ENCODE assay signal across 8 mouse cellular contexts in genomic region chr11:70001865-70002264, GRCm38 (mm10). TPM values are rescaled to one million over a fixed set of nuclear protein-coding genes. Genes with fewer than 3 reads are reported as not detected.
A peak's percentile ranks its signal among the peaks of the same experiment; 100 is the strongest.
DNase-seq lines count a peak whose midpoint lies in the region; ATAC-seq and TF ChIP-seq lines count a peak whose summit lies in the region.

No protein-coding gene starts in this region.

- H3K9ac ChIP-seq in ES-Bruce4 (ENCODE audit: low read depth, poor library complexity, severe bottlenecking), result peak overlapping the region; percentile 86
- H3K9ac ChIP-seq in forebrain, embryonic 12.5 days, result 0 out of 2 replicates have a peak overlapping the region, but pooled peaks have one; percentile 88
- peak overlapping the region; percentile 87 for H3K9ac ChIP-seq in kidney, embryonic 16.5 days (replicated peaks; ENCODE audit: low read length)

- peak; percentile 32 for TF ChIP-seq CTCF in ES-Bruce4 (IDR thresholded peaks at IDR 0.05; ENCODE audit: low read depth, low read length)

- peaks cover 45% of the 10 kb centered on the region for H3K36me3 ChIP-seq in ES-Bruce4 (ENCODE audit: control insufficient read depth, insufficient read depth, low read length, poor library complexity, severe bottlenecking)
- H3K36me3 ChIP-seq in forebrain, embryonic 12.5 days (replicated peaks), result peaks cover 51% of the 10 kb centered on the region
- peaks cover 48% of the 10 kb centered on the region for H3K36me3 ChIP-seq in kidney, embryonic 16.5 days (ENCODE audit: insufficient read depth, low read length)

- peak overlapping the region; percentile 87 for H3K4me2 ChIP-seq in forebrain, embryonic 12.5 days
- H3K4me2 ChIP-seq in kidney, embryonic 16.5 days (replicated peaks; ENCODE audit: low read depth, low read length), result peak overlapping the region; percentile 82

- no peak for TF ChIP-seq POLR2A in ES-Bruce4 (IDR thresholded peaks at IDR 0.05; ENCODE audit: insufficient read depth, low read length)

- no peaks in the 10 kb centered on the region for H3K9me3 ChIP-seq in ES-Bruce4 (replicated peaks; ENCODE audit: control insufficient read depth, insufficient read depth, low read length, poor library complexity, severe bottlenecking)
- H3K9me3 ChIP-seq in forebrain, embryonic 12.5 days, result no peaks in the 10 kb centered on the region
- no peaks in the 10 kb centered on the region for H3K9me3 ChIP-seq in kidney, embryonic 16.5 days (ENCODE audit: low read length)

- H3K27me3 ChIP-seq in ES-Bruce4 (ENCODE audit: control insufficient read depth, insufficient read depth, low read length, poor library complexity, severe bottlenecking), result no peaks in the 10 kb centered on the region
- H3K27me3 ChIP-seq in forebrain, embryonic 12.5 days, result no peaks in the 10 kb centered on the region
- no peaks in the 10 kb centered on the region for H3K27me3 ChIP-seq in kidney, embryonic 16.5 days (ENCODE audit: insufficient read depth, low read length)

- H3K27ac ChIP-seq in ES-Bruce4 (ENCODE audit: insufficient read depth, low read length), result no peak overlapping the region
- no peak overlapping the region for H3K27ac ChIP-seq in forebrain, embryonic 12.5 days
- no peak overlapping the region for H3K27ac ChIP-seq in kidney, embryonic 16.5 days (ENCODE audit: low read length)

- ATAC-seq in forebrain, embryonic 12.5 days (ENCODE audit: low FRiP score), result no peak
- no peak for ATAC-seq in kidney, embryonic 16.5 days (ENCODE audit: low FRiP score, low TSS enrichment)

- no peak for TF ChIP-seq EP300 in ES-Bruce4 (IDR thresholded peaks at IDR 0.05; ENCODE audit: insufficient read depth, low read depth, low read length)

- peak overlapping the region; percentile 29 for H3K4me3 ChIP-seq in ES-Bruce4 (ENCODE audit: low read depth, low read length)
- H3K4me3 ChIP-seq in forebrain, embryonic 12.5 days (replicated peaks), result peak overlapping the region; percentile 80
- peak overlapping the region; percentile 80 for H3K4me3 ChIP-seq in kidney, embryonic 16.5 days (ENCODE audit: low read length)

- DNase-seq in cerebellum, postnatal 10 days, result peak; percentile 69 to 81
- DNase-seq in cerebellum, adult 8-10 months, result no peak
- peak; percentile 74 for DNase-seq in lung, postnatal 36 days
- peak; percentile 52 to 64 for DNase-seq in thymus, postnatal 10 days (ENCODE audit: low spot score in 2 of 2)
- DNase-seq in yolk sac, embryonic 10.5 days (ENCODE audit: low spot score), result no peak

- no peaks in the 10 kb centered on the region for H3K4me1 ChIP-seq in ES-Bruce4 (ENCODE audit: control insufficient read depth, insufficient read depth, low read length)
- H3K4me1 ChIP-seq in forebrain, embryonic 12.5 days, result peaks cover 52% of the 10 kb centered on the region
- H3K4me1 ChIP-seq in kidney, embryonic 16.5 days (ENCODE audit: insufficient read depth, low read length), result peaks cover 36% of the 10 kb centered on the region

RNA-seq across cellular contexts. Expression of gene Dvl2, which starts 1.5 kb away (rescaled TPM):
- polyA plus RNA-seq in ES-Bruce4 (2011; ENCODE audit: insufficient read depth, insufficient read length, low read depth, missing spikeins), result 60.1 and 63.3 TPM in 2 replicates
- 45.2 and 46.6 TPM in 2 replicates for polyA plus RNA-seq in forebrain, embryonic 12.5 days (2016; fragmentation: Nextera tagmentation; extraction: Ambion mirVana)
- 39.1 and 40.7 TPM in 2 replicates for polyA plus RNA-seq in kidney, embryonic 16.5 days (2015; fragmentation: Nextera tagmentation; extraction: Ambion mirVana)

RNA-seq across cellular contexts. Expression of gene Phf23, which starts 6.3 kb away (rescaled TPM):
- polyA plus RNA-seq in ES-Bruce4 (2011; ENCODE audit: insufficient read depth, insufficient read length, low read depth, missing spikeins), result 75.6 and 83.0 TPM in 2 replicates
- polyA plus RNA-seq in forebrain, embryonic 12.5 days (2016; fragmentation: Nextera tagmentation; extraction: Ambion mirVana), result 91.3 and 99.1 TPM in 2 replicates
- 69.1 and 74.5 TPM in 2 replicates for polyA plus RNA-seq in kidney, embryonic 16.5 days (2015; fragmentation: Nextera tagmentation; extraction: Ambion mirVana)

RNA-seq across cellular contexts. Expression of gene Gabarap, which starts 10.9 kb away (rescaled TPM):
- 141 and 144 TPM in 2 replicates for polyA plus RNA-seq in ES-Bruce4 (2011; ENCODE audit: insufficient read depth, insufficient read length, low read depth, missing spikeins)
- 527 and 539 TPM in 2 replicates for polyA plus RNA-seq in forebrain, embryonic 12.5 days (2016; fragmentation: Nextera tagmentation; extraction: Ambion mirVana)
- polyA plus RNA-seq in kidney, embryonic 16.5 days (2015; fragmentation: Nextera tagmentation; extraction: Ambion mirVana), result 437 and 481 TPM in 2 replicates

RNA-seq across cellular contexts. Expression of gene Acadvl, which starts 13.3 kb away (rescaled TPM):
- 17.1 and 19.8 TPM in 2 replicates for polyA plus RNA-seq in ES-Bruce4 (2011; ENCODE audit: insufficient read depth, insufficient read length, low read depth, missing spikeins)
- 43.5 and 48.4 TPM in 2 replicates for polyA plus RNA-seq in forebrain, embryonic 12.5 days (2016; fragmentation: Nextera tagmentation; extraction: Ambion mirVana)
- 107 and 114 TPM in 2 replicates for polyA plus RNA-seq in kidney, embryonic 16.5 days (2015; fragmentation: Nextera tagmentation; extraction: Ambion mirVana)

RNA-seq across cellular contexts. Expression of gene Dlg4, which starts 14.9 kb away (rescaled TPM):
- polyA plus RNA-seq in ES-Bruce4 (2011; ENCODE audit: insufficient read depth, insufficient read length, low read depth, missing spikeins), result 17.1 and 25.7 TPM in 2 replicates
- polyA plus RNA-seq in forebrain, embryonic 12.5 days (2016; fragmentation: Nextera tagmentation; extraction: Ambion mirVana), result 20.3 and 24.9 TPM in 2 replicates
- 9.3 and 13.2 TPM in 2 replicates for polyA plus RNA-seq in kidney, embryonic 16.5 days (2015; fragmentation: Nextera tagmentation; extraction: Ambion mirVana)

Comparison
In these comparisons a context has a peak if more than half of its experiments do, and no peak if none do; other contexts are left out.
1. DNase-seq: peak in cerebellum, postnatal 10 days (2 of 2), lung, postnatal 36 days (single experiment) and thymus, postnatal 10 days (2 of 2); none in cerebellum, adult 8-10 months (single experiment) and yolk sac, embryonic 10.5 days (single experiment).
2. H3K4me3 ChIP-seq: peak in every context shown above with its lines; median percentile 80 in forebrain, embryonic 12.5 days; 80 in kidney, embryonic 16.5 days; 29 in ES-Bruce4.
3. Peak in every context shown above with its lines, with median percentiles within 50 percentile points of each other: H3K9ac ChIP-seq.